Mouse (Mus musculus): Measurements from ENCODE around the gene Gm10477. TPM values are rescaled to one million over a fixed set of nuclear protein-coding genes. Genes with fewer than 3 reads are reported as not detected.

Gene Gm10477
- polyA plus RNA-seq (2021; fragmentation: Nextera tagmentation), result not detected in 2 replicates
- long read RNA-seq, experiment 1, result 0 reads
- long read RNA-seq, experiment 2, result 0 reads

DNA sequence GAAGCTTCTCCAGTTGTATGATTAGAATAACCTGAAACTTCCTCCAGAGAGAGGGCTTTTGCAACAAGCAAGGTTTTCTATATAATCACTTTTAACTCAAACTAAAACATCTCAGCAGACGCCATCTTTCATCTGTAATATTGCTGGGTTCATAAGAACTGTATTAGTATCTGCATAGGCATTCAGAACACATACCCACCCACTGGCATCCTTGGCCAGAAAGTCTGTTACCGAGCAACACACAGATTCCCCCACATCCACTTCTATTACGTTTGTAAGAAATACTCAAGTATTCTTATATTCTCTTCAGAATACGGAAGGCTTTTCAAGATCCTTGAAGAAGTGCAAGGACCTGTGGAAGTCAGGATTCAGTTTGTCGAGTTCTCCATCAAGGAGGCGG lies at the start of gene Gm10477:
Gene Gm10477 (plus strand): TSS at position 301 of the 400 bp plus-strand sequence.

DNA sequence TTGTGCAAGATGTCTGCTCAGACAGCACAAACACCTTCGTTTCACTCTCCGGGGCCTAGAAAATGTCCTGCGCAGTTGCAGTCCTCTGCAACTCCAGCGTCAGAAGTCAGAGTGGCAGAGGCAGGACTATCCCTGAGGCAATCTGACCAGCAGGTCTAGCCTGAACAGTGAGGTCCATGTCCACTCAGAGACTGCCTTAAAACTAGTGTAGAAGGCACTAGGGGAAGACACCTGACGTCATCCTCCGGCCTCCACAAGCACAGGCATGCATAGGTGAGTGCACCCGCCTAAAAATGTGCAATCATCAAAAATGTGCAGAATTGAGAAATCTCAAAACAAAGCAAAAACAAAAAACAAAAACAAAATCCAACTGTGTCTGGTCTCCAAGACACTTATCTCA lies 25.0 kb downstream of the Gm10477 start, which contains the start of gene Gm648:
Gene Gm648 (minus strand): TSS at position 101 of the 400 bp plus-strand sequence.

Other genes starting within 250 kb of the Gm10477 start
- 2.1 TPM in 2 replicates for gene Zfp449, start 178.3 kb upstream of the Gm10477 start, polyA plus RNA-seq (2021; fragmentation: Nextera tagmentation)
- gene Smim10l2a, start 150.2 kb upstream of the Gm10477 start, polyA plus RNA-seq (2021; fragmentation: Nextera tagmentation), result 16.1 and 19.0 TPM in 2 replicates
- 0.88 TPM in 1 of 2 replicates, not detected in the other for gene Gm2174, start 76.8 kb upstream of the Gm10477 start, polyA plus RNA-seq (2021; fragmentation: Nextera tagmentation)
- gene Ints6l, start 69.9 kb upstream of the Gm10477 start, polyA plus RNA-seq (2021; fragmentation: Nextera tagmentation), result 3.0 and 4.2 TPM in 2 replicates
- gene Gm648, start 24.9 kb downstream of the Gm10477 start, polyA plus RNA-seq (2021; fragmentation: Nextera tagmentation), result not detected in 2 replicates
- gene Mmgt1, start 73.3 kb downstream of the Gm10477 start, polyA plus RNA-seq (2021; fragmentation: Nextera tagmentation), result 15.2 and 19.2 TPM in 2 replicates
- 14.7 and 19.8 TPM in 2 replicates for gene Slc9a6, start 85.0 kb downstream of the Gm10477 start, polyA plus RNA-seq (2021; fragmentation: Nextera tagmentation)
- 48.0 and 57.4 TPM in 2 replicates for gene Fhl1, start 207.0 kb downstream of the Gm10477 start, polyA plus RNA-seq (2021; fragmentation: Nextera tagmentation)